Mouse (Mus musculus) heart, embryonic 11.5 days (tissue): ENCODE measurements around the gene Mfsd6l. TPM values are rescaled to one million over a fixed set of nuclear protein-coding genes. Genes with fewer than 3 reads are reported as not detected.

Experiments
- ATAC-seq: fragments of 200-750 bp; cut with Nextera tagmentation; replicated peaks from 2 replicates; pipeline ENCODE4 v1.8.0; 2017; ENCODE audit warnings: moderate library complexity; ENCODE audit not compliant: insufficient number of reproducible peaks, low FRiP score, low TSS enrichment
- H3K27ac ChIP-seq: fragments of 300-500 bp; sonication (generic); 2 replicates; pipeline ENCODE4 v1.5.1; 2014; ENCODE audit warnings: mild to moderate bottlenecking, low read depth, low read length
- H3K27me3 ChIP-seq: fragments of 300-500 bp; sonication (generic); 2 replicates; pipeline ENCODE4 v1.6.1; 2014; ENCODE audit warnings: mild to moderate bottlenecking, low read length, mixed read lengths; ENCODE audit not compliant: control insufficient read depth, insufficient read depth
- H3K36me3 ChIP-seq: fragments of 300-500 bp; sonication (generic); 2 replicates; pipeline ENCODE4 v1.6.1; 2014; ENCODE audit warnings: mild to moderate bottlenecking, low read length, moderate library complexity, mixed read lengths; ENCODE audit not compliant: control insufficient read depth, insufficient read depth
- H3K4me1 ChIP-seq: fragments of 300-500 bp; sonication (generic); 2 replicates; pipeline ENCODE4 v1.6.1; 2014; ENCODE audit warnings: low read length; ENCODE audit not compliant: control insufficient read depth, insufficient read depth
- H3K4me2 ChIP-seq: fragments of 300-500 bp; sonication (generic); 2 replicates; pipeline ENCODE4 v1.6.1; 2014; ENCODE audit warnings: mild to moderate bottlenecking, moderate library complexity
- H3K4me3 ChIP-seq: fragments of 300-500 bp; sonication (generic); 2 replicates; pipeline ENCODE4 v1.5.1; 2014; ENCODE audit warnings: low read depth, low read length
- H3K9ac ChIP-seq: fragments of 300-500 bp; sonication (generic); 2 replicates; pipeline ENCODE4 v1.6.1; 2014; ENCODE audit warnings: mild to moderate bottlenecking, low read depth, low read length, moderate library complexity
- H3K9me3 ChIP-seq: fragments of 300-500 bp; sonication (generic); replicated peaks from 2 replicates; pipeline ENCODE4 v1.6.1; 2016; ENCODE audit warnings: low read length; ENCODE audit not compliant: control insufficient read depth
- WGBS: fragments of 180-500 bp; shearing (Covaris S2); extraction: QIAGEN DNeasy Blood & Tissue Kit; methylation state at CpG from one replicate; pipeline ENCODE4 v1.1.7; 2014; ENCODE audit not compliant: insufficient replicate concordance; 5-methylcytosine and 5-hydroxymethylcytosine counted together
- polyA plus RNA-seq: library from polyadenylated mRNA; unstranded; fragments of >200 nt; fragmentation: Nextera tagmentation; extraction: Ambion mirVana; gene quantifications from 2 replicates; pipeline ENCODE4 v1.2.1, GENCODE M21; 2014

The Mfsd6l gene
- polyA plus RNA-seq, 1 experiment from 2014 or later: 0.17 TPM

GRCm38 (mm10) chr11:68600551-68601021 is 44.6 kb downstream of the Mfsd6l start:
- Histone ChIP-seq H3K4me3 (no peak overlapping the region), H3K4me2 (no peak overlapping the region), H3K9ac (0 out of 2 replicates have a peak overlapping the region, but pooled peaks have one; percentile 54), H3K36me3 (no peaks in the 10 kb centered on the region), H3K4me1 (peaks cover 37% of the 10 kb centered on the region), H3K27ac (peak overlapping the region; percentile 89), H3K27me3 (no peaks in the 10 kb centered on the region), H3K9me3 (no peaks in the 10 kb centered on the region)
- ATAC-seq: 0 out of 2 replicates have a peak, but pooled peaks have one; percentile 44
- 15% methylated on average over 6 of the region's 6 CpGs for WGBS

GRCm38 (mm10) chr11:68601486-68601991 is 45.6 kb downstream of the Mfsd6l start:
- Histone ChIP-seq H3K36me3 (no peaks in the 10 kb centered on the region), H3K4me3 (no peak overlapping the region), H3K4me1 (peaks cover 37% of the 10 kb centered on the region), H3K9ac (no peak overlapping the region), H3K9me3 (no peaks in the 10 kb centered on the region), H3K27me3 (no peaks in the 10 kb centered on the region), H3K4me2 (no peak overlapping the region; the same call in 1 of the 2 replicates), H3K27ac (peak overlapping the region; percentile 89)
- 2% methylated on average over 9 of the region's 9 CpGs for WGBS
- ATAC-seq: no peak

DNA sequence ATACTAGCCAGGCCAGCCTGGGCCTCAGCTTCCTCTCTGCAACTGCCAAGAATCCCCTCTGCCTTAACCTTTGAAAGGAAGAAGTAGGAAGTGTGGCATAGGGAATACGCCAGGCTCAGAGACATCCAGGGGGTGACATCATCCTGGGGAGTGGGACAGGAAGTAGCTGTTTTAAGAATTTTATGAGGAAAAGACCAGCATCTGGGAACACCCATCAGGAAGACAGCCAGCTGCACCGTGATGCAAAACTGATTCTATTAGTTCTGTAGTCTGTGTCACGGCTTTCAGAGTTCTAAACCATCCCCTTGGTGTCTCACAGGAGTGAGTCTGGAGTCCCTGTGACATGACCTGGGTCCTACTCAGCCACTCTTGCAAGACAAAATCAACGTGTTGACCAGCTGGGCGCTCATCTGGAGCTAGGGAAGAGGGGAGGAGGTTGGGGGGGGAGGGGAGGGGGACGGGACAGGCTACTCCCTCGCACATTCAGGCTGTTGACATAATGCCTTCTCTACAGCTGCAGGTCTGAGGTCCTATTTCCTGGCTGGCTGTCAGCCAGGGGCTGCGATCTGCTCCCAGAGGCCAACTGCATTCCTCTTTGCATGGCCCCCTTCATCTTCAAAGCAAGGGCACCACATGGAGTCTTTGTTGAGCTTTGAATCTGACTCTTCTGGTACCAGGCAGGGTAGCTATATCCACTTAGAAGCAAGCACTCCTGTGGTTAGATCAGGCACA is 46.4 kb downstream of the Mfsd6l start:
- H3K9me3 ChIP-seq: no peaks in the 10 kb centered on the region
- H3K4me3 ChIP-seq: no peak overlapping the region
- H3K9ac ChIP-seq: no peak overlapping the region
- H3K36me3 ChIP-seq: no peaks in the 10 kb centered on the region
- peak overlapping the region; percentile 14; the same call in 1 of the 2 replicates for H3K4me2 ChIP-seq
- H3K27ac ChIP-seq: peak overlapping the region; percentile 89
- peaks cover 32% of the 10 kb centered on the region for H3K4me1 ChIP-seq
- H3K27me3 ChIP-seq: no peaks in the 10 kb centered on the region
- peak; percentile 72 for ATAC-seq
- WGBS: 5% methylated on average over 8 of the region's 8 CpGs

DNA sequence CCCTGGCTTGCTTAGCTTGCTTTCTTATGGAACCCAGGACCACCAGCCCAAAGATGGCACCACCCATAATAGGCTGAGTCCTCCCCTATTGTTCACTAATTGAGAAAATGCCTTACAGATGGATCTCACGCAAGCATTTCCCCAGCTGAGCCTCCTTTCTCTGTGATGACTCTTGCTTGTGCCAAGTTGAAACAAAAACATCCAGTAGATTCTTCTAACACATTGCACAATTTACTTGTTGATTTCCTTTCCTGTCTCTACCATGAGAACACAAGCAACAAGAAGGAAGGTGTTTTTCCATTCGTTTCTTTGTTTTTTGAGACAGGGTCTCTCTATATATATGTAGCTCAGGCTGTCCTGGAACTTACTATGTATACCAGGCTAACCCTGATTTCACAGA is 51.1 kb downstream of the Mfsd6l start:
- H3K4me2 ChIP-seq: no peak overlapping the region
- H3K4me3 ChIP-seq: no peak overlapping the region
- peaks cover 20% of the 10 kb centered on the region for H3K4me1 ChIP-seq
- no peaks in the 10 kb centered on the region for H3K27me3 ChIP-seq
- H3K9me3 ChIP-seq: no peaks in the 10 kb centered on the region
- H3K9ac ChIP-seq: no peak overlapping the region
- no peak for ATAC-seq
- H3K36me3 ChIP-seq: no peaks in the 10 kb centered on the region
- 80% methylated on average over 2 of the region's 2 CpGs for WGBS
- no peak overlapping the region for H3K27ac ChIP-seq

Other genes starting within 250 kb of the Mfsd6l start
- 6.1 and 6.8 TPM in 2 replicates for gene Ntn1, start 155.4 kb upstream of the Mfsd6l start, polyA plus RNA-seq
- gene Pik3r5, start 124.1 kb upstream of the Mfsd6l start, polyA plus RNA-seq: 0.19 and 0.25 TPM in 2 replicates
- 1.6 and 2.5 TPM in 2 replicates for gene Pik3r6, start 53.2 kb upstream of the Mfsd6l start, polyA plus RNA-seq
- gene Ccdc42, start 30.8 kb downstream of the Mfsd6l start, polyA plus RNA-seq: 0.29 and 0.58 TPM in 2 replicates
- gene Myh10, start 135.4 kb downstream of the Mfsd6l start, polyA plus RNA-seq: 150 and 190 TPM in 2 replicates